ENCODE assay signal across 13 mouse cellular contexts in genomic region chr1:132786866-132787265, GRCm38 (mm10). TPM values are rescaled to one million over a fixed set of nuclear protein-coding genes. Genes with fewer than 3 reads are reported as not detected.
DNase-seq lines count a peak whose midpoint lies in the region; ATAC-seq and TF ChIP-seq lines count a peak whose summit lies in the region.
"Had no signal": no experiment of that assay in that cellular context is flagged by ENCODE, and none has a peak within 500 bp of the region (broad histone marks: within the 10 kb centered on the region; RNA-seq: fewer than 3 reads in every experiment).

No protein-coding gene starts in this region.

- no peak overlapping the region for H3K9ac ChIP-seq in forebrain, embryonic 14.5 days (ENCODE audit: low read length)
- H3K9ac ChIP-seq in neural tube, embryonic 12.5 days, result no peak overlapping the region
- H3K9ac ChIP-seq in heart, embryonic 13.5 days, result no peak overlapping the region
- H3K9ac ChIP-seq in stomach, postnatal 0 days (ENCODE audit: low read length), result no peak overlapping the region
- H3K9ac ChIP-seq: embryonic facial prominence, embryonic 13.5 days; liver, embryonic 14.5 days had no signal

- H3K4me3 ChIP-seq in forebrain, embryonic 10.5 days, result no peak overlapping the region
- H3K4me3 ChIP-seq in forebrain, embryonic 14.5 days (ENCODE audit: low read depth, low read length), result no peak overlapping the region
- H3K4me3 ChIP-seq in neural tube, embryonic 12.5 days, result no peak overlapping the region
- H3K4me3 ChIP-seq in heart, embryonic 13.5 days, result no peak overlapping the region
- no peak overlapping the region for H3K4me3 ChIP-seq in stomach, postnatal 0 days (ENCODE audit: low read depth, low read length)
- H3K4me3 ChIP-seq: embryonic facial prominence, embryonic 13.5 days; midbrain, embryonic 10.5 days had no signal

- H3K4me2 ChIP-seq in forebrain, embryonic 14.5 days (ENCODE audit: low read length), result no peak overlapping the region
- no peak overlapping the region for H3K4me2 ChIP-seq in neural tube, embryonic 12.5 days (replicated peaks)
- H3K4me2 ChIP-seq in heart, embryonic 13.5 days, result no peak overlapping the region
- H3K4me2 ChIP-seq in stomach, postnatal 0 days (replicated peaks; ENCODE audit: low read depth), result no peak overlapping the region
- H3K4me2 ChIP-seq: embryonic facial prominence, embryonic 13.5 days had no signal

- 86% methylated on average over 5 of the region's 5 CpGs for WGBS in forebrain, embryonic 10.5 days
- 50% methylated on average over 5 of the region's 5 CpGs for WGBS in forebrain, embryonic 14.5 days
- 74% methylated on average over 5 of the region's 5 CpGs for WGBS in neural tube, embryonic 12.5 days
- WGBS in heart, embryonic 13.5 days, result 47% methylated on average over 5 of the region's 5 CpGs
- WGBS in stomach, postnatal 0 days, result 69% methylated on average over 5 of the region's 5 CpGs

- no peaks in the 10 kb centered on the region for H3K9me3 ChIP-seq in forebrain, embryonic 10.5 days
- H3K9me3 ChIP-seq in forebrain, embryonic 14.5 days (replicated peaks; ENCODE audit: control insufficient read depth, low read length), result no peaks in the 10 kb centered on the region
- no peaks in the 10 kb centered on the region for H3K9me3 ChIP-seq in neural tube, embryonic 12.5 days
- H3K9me3 ChIP-seq in heart, embryonic 13.5 days, result no peaks in the 10 kb centered on the region
- no peaks in the 10 kb centered on the region for H3K9me3 ChIP-seq in stomach, postnatal 0 days (ENCODE audit: control insufficient read depth, low read length)
- H3K9me3 ChIP-seq: embryonic facial prominence, embryonic 13.5 days; midbrain, embryonic 10.5 days had no signal

- no peak for TF ChIP-seq CTCF in stomach, postnatal 0 days (IDR thresholded peaks at IDR 0.05; ENCODE audit: low read depth)

- peak; percentile 9 for DNase-seq in forebrain, embryonic 10.5 days (ENCODE audit: extremely low spot score, low spot score)
- DNase-seq in forebrain, embryonic 14.5 days (ENCODE audit: low spot score), result no peak
- DNase-seq in neural tube, embryonic 10.5 days (ENCODE audit: extremely low spot score, low spot score), result no peak
- DNase-seq in skeletal muscle tissue, adult 2 months (ENCODE audit: low read depth, low spot score), result peak; percentile 42
- no peak for DNase-seq in lung, postnatal 4 days
- DNase-seq in stomach, postnatal 0 days (ENCODE audit: low spot score), result no peak
- DNase-seq: right cerebral cortex, postnatal 25 days had no signal

- no peaks in the 10 kb centered on the region for H3K27me3 ChIP-seq in forebrain, embryonic 10.5 days (ENCODE audit: poor library complexity, severe bottlenecking)
- no peaks in the 10 kb centered on the region for H3K27me3 ChIP-seq in forebrain, embryonic 14.5 days (replicated peaks; ENCODE audit: control insufficient read depth, insufficient read depth, low read length)
- no peaks in the 10 kb centered on the region for H3K27me3 ChIP-seq in neural tube, embryonic 12.5 days (replicated peaks)
- no peaks in the 10 kb centered on the region for H3K27me3 ChIP-seq in heart, embryonic 13.5 days (replicated peaks)
- no peaks in the 10 kb centered on the region for H3K27me3 ChIP-seq in stomach, postnatal 0 days (ENCODE audit: control insufficient read depth, insufficient read depth, low read length)
- H3K27me3 ChIP-seq: embryonic facial prominence, embryonic 13.5 days had no signal

- no peak for TF ChIP-seq EP300 in stomach, postnatal 0 days (optimal IDR thresholded peaks at IDR 0.05)

- H3K36me3 ChIP-seq in forebrain, embryonic 10.5 days (replicated peaks), result no peaks in the 10 kb centered on the region
- no peaks in the 10 kb centered on the region for H3K36me3 ChIP-seq in forebrain, embryonic 14.5 days (ENCODE audit: control insufficient read depth, insufficient read depth, low read length)
- H3K36me3 ChIP-seq in neural tube, embryonic 12.5 days, result no peaks in the 10 kb centered on the region
- H3K36me3 ChIP-seq in heart, embryonic 13.5 days, result no peaks in the 10 kb centered on the region
- H3K36me3 ChIP-seq in stomach, postnatal 0 days (ENCODE audit: control insufficient read depth, insufficient read depth, low read length), result no peaks in the 10 kb centered on the region
- H3K36me3 ChIP-seq: embryonic facial prominence, embryonic 13.5 days; midbrain, embryonic 10.5 days had no signal

- ATAC-seq in forebrain, embryonic 14.5 days, result no peak
- ATAC-seq in neural tube, embryonic 12.5 days (ENCODE audit: low FRiP score, low read depth), result no peak
- ATAC-seq in heart, embryonic 13.5 days (ENCODE audit: extremely low read depth, insufficient number of reproducible peaks, low FRiP score, low TSS enrichment), result no peak; the same call in 1 of the 2 replicates
- ATAC-seq in stomach, postnatal 0 days (ENCODE audit: low FRiP score, low TSS enrichment), result no peak

- no peak overlapping the region for H3K27ac ChIP-seq in forebrain, embryonic 10.5 days
- H3K27ac ChIP-seq in forebrain, embryonic 14.5 days (ENCODE audit: low read depth, low read length), result no peak overlapping the region
- H3K27ac ChIP-seq in neural tube, embryonic 12.5 days, result peak overlapping the region; percentile 4; the same call in 1 of the 2 replicates
- H3K27ac ChIP-seq in heart, embryonic 13.5 days (replicated peaks), result peak overlapping the region; percentile 52
- H3K27ac ChIP-seq in stomach, postnatal 0 days (replicated peaks), result no peak overlapping the region
- H3K27ac ChIP-seq: embryonic facial prominence, embryonic 13.5 days; liver, embryonic 14.5 days; midbrain, embryonic 10.5 days had no signal

- peaks cover 6% of the 10 kb centered on the region; the same call in 1 of the 2 replicates for H3K4me1 ChIP-seq in forebrain, embryonic 10.5 days
- no peaks in the 10 kb centered on the region for H3K4me1 ChIP-seq in forebrain, embryonic 14.5 days (ENCODE audit: control insufficient read depth, insufficient read depth, low read length)
- no peaks in the 10 kb centered on the region; the same call in none of the 2 replicates for H3K4me1 ChIP-seq in neural tube, embryonic 12.5 days
- H3K4me1 ChIP-seq in heart, embryonic 13.5 days, result peaks cover 15% of the 10 kb centered on the region
- no peaks in the 10 kb centered on the region for H3K4me1 ChIP-seq in stomach, postnatal 0 days (replicated peaks; ENCODE audit: control insufficient read depth, insufficient read depth)
- H3K4me1 ChIP-seq: embryonic facial prominence, embryonic 13.5 days; midbrain, embryonic 10.5 days had no signal

RNA-seq across cellular contexts. Expression of gene Nfasc, which starts 45.3 kb away (rescaled TPM):
- 7.0 and 9.6 TPM in 2 replicates for polyA plus RNA-seq in forebrain, embryonic 10.5 days (2016; fragmentation: Nextera tagmentation; extraction: Ambion mirVana)
- polyA plus RNA-seq in forebrain, embryonic 14.5 days (2014; fragmentation: Nextera tagmentation; extraction: Ambion mirVana), result 26.9 and 40.3 TPM in 2 replicates
- polyA plus RNA-seq in neural tube, embryonic 12.5 days (2016; fragmentation: Nextera tagmentation; extraction: Ambion mirVana), result 37.3 and 42.3 TPM in 2 replicates
- polyA plus RNA-seq in heart, embryonic 13.5 days (2015; fragmentation: Nextera tagmentation; extraction: Ambion mirVana), result 0.29 and 0.79 TPM in 2 replicates
- polyA plus RNA-seq in stomach, postnatal 0 days (2015; fragmentation: Nextera tagmentation; extraction: Ambion mirVana), result 0.74 and 0.79 TPM in 2 replicates
- polyA plus RNA-seq: C2C12 had no signal

Comparison
In these comparisons a context has a peak if more than half of its experiments do, and no peak if none do; other contexts are left out.
1. DNase-seq: peak in forebrain, embryonic 10.5 days (single experiment) and skeletal muscle tissue, adult 2 months (single experiment); none in forebrain, embryonic 14.5 days (single experiment), neural tube, embryonic 10.5 days (single experiment), lung, postnatal 4 days (0 of 2) and stomach, postnatal 0 days (single experiment).
2. H3K27ac ChIP-seq: peak in neural tube, embryonic 12.5 days (single experiment) and heart, embryonic 13.5 days (single experiment); none in forebrain, embryonic 10.5 days (single experiment), forebrain, embryonic 14.5 days (single experiment) and stomach, postnatal 0 days (single experiment).